Mouse (Mus musculus) kidney, postnatal 25 days (tissue): ENCODE measurements around the gene Alkbh3.

Experiments
- DNase-seq, 2 experiments: peaks; one replicate each; pipeline ENCODE4 v3.0.0; 2021; ENCODE audit warnings: mixed read lengths in 2 of 2

Gene Alkbh3

DNA sequence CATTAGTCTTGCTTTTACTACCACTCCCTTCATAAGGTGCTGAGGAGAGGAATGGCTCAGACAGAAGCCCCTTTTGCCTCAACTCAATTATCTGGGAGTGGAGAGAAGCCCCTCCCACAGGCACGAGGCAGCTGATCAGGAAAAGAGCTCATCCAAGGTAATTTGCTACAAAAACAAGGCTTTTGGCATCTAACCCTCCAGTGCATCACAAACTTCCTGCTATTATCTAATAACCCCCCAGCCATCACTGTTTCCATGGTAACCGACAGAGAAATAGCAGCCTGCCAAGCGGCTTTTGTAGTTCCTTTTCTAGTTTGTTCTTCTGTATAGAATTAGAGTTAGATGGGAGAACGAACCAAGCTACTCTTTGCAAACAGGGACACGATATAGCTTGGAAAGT, 18.3 kb downstream of the Alkbh3 start:
- peak; percentile 73 to 76 for DNase-seq

DNA sequence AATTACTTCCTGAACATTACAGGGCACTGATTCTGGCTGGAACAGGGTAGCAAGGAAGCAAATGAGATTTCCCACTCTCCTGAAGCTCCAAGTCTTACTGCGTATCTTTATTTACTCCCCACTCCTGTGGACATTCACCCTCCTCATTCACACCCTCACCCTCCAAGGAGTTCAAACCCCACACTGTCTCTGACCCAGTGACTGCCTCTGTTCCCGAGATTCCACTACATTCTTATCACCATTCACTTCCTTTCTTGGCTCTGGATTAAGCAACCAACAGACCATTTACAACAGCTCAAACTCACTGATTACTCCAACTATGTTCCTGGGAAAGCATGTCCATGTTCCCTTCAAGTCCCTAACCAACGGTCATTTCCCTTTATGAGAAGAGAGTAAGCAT, 19.3 kb downstream of the Alkbh3 start:
- DNase-seq: no peak

DNA sequence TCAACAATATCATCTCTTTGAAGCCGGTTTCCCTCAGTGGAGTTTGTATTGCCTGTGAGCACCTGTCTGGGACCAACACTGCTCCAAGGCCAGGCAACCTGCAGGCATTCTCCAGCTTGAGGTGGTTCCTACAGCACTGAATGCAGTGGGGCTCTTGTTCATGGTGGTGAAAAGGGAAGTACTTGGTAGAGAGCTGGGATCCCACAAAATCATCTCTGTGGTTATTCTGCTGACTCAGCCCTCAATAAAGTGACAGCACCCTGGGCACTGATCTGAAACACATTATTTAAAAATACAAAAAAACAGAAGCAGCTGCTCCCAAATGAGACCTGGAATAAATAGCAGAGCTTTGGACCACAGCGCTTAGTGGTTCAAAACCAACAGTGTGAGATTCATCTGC, 22.2 kb downstream of the Alkbh3 start:
- no peak for DNase-seq

DNA sequence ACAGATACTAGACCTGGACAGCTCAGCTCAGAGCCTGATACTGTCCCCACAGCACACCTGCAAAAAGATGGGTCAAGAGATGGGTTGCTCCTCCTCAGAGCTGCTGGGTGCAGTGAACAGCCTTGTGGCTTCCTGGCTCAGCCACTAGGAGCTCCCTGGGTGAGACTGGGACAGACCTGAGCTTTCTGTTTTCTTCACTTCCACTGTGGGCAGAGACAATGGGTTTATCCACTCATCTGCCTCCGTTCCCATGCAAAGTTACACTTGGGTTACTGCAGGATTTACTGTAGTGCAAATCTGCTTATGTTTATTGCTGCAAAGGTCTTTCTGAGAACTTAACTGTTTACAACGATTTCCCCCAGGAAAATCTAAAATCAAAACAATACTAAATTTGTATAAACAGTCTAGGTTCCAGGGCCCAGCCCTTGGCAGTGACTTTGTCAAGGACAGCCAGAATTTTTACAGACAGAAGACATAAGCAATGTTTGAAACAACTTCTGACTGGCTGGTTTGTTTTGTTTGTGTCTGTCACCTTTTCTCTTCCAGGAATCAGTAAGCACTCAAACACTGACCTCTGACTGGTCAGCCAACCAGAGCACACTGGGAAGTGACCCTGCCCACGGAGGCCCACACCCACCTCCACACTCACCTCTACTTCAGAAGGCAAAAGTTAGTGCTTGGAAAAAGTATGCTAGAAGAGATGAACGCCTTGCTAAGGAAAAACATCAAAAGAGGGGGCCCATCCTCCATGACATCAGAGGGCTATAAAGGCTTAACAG, 28.0 kb downstream of the Alkbh3 start:
- no peak for DNase-seq

DNA sequence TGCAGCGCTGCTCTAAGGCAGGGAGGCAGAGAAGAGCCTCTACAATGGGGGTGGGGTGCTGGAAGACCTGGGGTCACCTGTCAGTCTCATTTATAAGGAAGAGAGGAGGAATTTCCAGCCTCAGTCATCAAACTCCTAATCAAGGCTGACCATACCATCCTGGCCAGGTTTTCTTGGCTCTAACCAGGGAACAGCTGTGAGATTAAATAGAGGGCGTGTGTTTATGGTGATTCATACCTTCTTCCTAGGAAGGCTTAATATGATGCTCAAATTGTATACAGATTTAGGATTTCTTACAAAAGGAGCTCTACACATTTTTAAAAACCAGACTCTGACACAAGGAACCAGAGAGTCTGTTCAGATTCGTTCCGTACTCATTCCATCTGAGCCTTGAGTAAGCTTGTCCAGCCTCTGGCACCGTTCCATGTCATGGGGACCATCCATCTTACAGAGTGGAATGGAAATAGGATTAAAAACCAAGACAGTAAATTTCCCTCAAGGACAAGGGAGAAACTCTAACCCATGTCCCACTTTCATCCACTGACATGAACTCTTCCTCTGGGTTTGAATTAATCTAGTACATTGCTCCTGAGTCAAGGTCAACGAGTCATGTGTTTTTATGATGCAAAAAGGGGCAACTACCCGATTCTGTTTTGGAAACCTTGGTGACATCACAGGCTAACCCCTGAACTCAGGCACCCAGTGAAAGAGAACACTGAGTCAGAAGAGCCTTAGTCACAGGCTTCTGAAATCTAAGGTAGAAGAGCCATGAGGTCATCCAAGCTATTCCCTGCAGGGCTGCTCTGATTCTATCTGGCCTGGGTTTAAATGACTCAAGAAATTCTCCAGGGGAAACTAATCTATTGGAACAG, 31.1 kb downstream of the Alkbh3 start:
- no peak for DNase-seq

DNA sequence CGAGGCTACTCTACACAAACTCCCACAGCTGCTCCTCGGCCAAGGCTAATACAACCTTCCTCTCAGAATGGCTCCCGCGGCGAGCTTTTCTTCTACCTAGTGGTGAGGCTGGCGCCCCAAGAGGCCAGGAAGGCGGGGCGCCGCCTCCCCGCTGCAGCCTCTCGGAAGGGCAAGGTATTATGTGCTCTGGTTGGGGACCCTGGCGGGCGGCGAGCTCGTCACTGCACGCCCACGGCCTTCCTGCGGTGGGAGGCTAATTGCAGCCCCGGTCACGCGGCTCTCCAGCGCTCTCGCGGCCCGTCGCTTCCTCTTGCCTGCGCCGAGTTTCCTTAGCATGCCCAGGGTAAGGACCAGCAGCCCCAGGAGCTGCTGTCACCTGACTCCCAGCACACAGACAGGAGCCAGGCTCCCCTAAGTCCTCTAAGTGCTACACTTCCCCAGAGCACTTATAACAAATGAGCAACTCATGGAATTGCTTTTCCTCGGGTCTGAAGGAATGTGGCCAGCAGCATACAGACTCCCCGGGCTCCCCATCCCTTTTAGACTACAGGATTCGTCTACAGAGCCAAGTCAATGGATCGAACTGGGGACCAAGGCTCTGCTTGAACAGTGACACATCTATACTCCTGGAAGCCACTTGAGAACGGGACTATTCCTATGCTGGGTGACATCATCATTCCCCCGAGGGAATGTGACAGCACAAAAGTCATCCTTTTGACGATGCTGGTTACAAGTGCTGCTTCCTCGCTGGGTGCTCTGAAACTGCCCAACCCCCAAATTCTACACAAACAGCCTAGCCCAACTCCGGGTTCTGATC, 34.0 kb downstream of the Alkbh3 start:
- peak; percentile 63 to 81 for DNase-seq

DNA sequence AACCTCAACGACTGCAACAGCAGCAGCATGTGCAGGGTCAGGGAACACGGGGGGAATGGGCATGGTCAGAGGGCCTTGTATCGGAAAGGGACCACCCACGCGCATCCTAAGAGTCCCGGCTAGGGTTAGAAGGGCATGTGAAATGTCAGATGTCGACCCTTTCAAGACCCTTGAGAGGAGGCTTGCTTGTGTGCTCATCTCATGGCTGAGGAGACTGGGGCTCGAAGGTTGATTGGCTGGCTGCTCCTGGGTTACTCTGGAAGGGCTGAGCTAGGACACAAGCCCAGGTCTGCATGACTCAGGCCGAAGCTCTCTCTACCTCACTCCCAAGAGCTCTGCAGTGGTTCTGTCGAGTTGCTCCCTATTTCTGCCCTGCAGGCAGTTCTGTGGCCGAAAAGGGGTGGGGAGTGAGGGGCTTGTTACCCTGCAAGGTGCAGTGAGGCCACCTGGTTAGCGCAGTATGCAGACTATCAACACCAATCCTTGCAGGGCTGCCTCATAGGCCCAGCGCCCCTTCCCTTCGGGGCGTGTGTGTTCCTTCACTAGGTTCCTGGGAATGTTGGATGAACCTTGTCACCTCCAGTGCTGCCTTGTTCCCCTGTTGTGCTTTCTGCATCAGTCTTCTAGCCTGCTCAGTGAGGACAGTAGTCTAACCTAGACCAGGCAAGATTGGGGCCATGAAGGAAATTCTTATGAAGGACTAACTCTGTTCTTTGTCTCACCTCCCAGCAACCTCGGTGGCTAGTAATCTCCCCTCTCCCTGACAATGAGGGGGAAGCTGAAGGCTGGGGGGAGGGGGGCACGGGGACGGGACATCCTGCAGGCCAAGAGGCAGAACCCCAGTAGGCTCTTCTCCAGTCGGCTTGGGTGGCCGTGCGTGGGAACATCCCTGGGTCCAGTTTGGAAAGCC, 34.8 kb downstream of the Alkbh3 start:
- DNase-seq: no peak

DNA sequence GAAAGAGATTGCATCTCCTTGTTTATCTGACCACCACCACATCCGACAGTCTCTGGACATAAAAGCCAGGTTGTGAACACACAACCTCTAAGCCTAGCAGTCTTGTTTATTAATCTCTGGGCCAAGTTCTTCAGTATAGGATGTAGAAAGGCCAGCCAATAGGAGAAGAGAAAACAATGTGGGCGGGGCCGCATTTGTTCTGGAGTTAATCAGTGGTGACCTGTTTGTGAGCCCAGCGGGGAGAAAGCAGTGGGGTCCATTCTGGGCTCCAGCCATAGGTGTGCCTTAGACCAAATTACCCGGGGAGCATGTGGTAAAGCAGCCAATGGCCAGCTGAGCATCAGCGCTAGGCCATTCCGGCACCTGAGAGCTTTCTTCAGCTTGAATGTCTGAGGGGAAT, 35.6 kb downstream of the Alkbh3 start:
- no peak for DNase-seq

DNA sequence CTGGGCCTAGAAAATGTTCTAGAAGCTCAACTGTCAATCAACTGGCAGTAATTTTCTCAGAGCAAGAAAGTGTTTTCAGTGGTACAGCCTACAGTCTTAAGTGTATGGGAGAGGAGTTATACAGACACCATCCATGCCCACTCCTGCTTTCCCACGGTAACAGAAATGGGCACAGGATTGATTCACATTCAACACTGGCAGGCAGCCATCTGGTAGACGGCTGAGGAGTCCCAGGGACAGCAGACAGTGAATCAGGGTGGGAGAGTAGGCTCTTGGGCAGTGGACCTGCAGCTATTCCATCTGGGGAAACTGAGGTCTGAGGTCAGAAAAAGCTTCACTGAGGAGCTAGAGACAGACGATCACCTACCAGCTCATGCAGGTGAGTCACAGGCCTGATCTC, 39.0 kb downstream of the Alkbh3 start:
- no peak for DNase-seq

DNA sequence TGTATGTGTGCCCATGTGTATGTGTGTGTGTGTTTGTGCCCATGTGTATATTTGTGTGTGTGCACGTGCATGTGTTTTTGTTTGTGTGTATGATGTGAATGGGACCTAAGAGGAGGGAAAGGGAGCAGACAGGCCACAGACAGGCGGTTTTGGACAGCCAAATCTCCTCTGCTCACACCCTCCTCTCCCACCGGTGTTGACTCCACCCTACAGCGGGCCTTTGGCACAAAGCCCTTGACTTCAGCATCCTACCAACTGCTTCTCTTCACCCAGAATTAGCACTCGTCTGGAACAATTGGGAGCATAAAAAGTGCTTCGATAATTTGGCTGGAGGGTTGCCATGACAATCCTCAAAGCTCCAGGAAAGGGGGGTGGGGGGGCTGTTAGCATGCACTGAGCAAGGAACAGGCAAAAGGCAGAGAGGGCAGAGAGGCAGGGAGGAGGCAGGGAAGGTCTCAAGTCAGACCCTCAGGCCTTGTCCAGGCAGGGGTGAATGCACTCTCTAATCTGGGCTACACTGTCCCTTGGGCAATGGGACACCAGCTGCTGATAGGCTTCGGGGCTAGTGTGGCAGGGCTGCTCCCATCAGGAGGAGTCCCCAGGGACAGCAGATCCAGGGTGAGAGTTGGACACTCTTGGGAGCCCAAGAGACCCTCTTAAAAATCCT, 46.0 kb downstream of the Alkbh3 start:
- no peak for DNase-seq

DNA sequence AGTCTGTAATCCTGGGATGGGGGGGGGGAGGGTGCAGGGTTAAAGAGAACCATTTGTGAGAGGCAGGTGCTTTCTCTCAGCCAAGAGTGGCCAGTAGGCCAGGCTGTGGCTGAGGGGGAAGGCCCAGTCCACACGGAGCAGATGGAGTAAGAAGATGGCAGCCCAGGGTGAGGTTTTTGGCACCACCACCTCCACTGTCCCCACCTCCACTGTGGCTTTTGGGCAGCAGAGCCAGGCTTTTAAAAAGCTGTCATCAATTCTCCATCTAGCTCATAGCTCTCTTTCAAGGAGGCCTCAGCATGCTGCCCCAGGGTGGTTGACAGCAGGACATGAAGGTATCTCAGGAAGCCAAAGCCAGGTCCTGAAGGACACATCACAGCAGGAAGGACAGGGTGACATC, 46.8 kb downstream of the Alkbh3 start:
- no peak for DNase-seq

DNA sequence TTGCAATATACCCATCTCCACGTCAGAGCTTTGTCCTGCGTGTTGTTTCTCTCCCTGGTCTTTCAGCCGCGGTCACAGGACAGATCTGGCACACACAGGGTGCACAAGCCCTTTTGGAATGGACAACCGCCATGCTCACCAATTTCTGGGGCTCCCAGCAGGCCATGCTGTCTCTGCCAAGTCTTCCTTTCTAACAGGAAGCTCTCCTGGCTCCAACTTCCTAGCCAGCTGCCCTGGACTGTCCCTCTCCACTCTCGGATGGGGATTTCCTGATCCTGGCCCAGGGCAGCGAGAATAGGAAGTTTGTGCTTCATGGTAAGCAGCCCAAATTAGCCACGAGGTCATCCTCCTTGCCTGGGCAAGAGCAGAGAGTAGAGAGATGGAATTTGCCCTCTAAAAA, 48.9 kb downstream of the Alkbh3 start:
- peak; percentile 60 to 82 for DNase-seq

DNA sequence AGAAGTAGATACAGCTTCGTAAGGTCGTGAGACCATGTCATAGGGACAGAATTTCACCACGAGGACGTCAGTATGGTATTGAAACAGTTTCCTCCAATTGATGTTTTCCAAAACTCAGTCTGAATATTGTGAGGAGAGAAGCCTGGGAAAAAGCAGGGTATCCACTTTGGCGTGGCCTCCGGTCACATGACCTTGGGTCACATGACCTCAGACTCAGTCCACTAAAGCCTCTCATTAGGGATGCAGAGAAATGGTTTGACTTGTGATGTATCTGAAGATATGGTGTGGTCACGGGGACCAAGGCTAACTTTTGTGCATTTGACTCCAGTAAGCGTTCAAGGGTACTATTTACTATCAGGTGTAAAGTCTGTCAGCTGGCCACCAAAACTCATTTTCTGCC, 51.3 kb downstream of the Alkbh3 start:
- DNase-seq: no peak

DNA sequence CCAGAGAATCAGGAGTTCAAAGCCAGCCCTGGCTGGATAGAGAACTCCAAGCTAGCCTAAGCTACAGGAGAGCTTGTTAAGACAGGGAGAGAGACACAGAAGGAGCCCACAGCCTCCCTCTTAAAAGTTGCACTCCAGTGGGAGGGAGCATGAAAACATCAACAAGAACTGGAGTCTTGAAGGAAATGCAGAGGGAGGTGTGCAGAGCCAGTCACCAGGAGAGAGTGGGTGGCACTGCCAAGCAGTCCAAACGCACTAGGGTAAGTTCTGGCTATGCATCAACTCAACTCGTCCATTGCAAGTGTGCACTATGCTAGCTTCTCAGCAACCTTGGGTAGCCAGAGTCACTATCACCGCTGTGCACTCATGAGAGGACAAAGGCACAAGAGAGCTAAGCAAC, 52.4 kb downstream of the Alkbh3 start:
- DNase-seq: no peak

DNA sequence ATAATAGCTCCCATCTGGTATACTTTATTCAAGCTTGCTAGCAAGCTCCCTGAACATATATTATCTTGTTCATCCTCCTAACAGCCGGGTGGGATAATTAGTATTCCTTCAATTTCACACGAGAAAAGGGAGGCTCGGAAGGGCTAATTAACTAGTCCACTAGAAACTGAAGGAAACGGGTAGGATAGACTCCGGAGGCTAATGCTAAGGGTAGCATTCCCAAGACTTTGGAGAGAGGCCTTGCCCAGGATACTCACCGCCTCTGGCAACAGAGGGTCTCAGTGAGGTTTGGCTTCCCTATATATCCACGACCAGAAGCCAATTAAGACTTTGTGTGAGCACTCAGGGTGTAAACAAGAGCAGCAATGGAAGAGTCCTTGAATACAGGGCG, 52.8 kb downstream of the Alkbh3 start:
- no peak for DNase-seq

DNA sequence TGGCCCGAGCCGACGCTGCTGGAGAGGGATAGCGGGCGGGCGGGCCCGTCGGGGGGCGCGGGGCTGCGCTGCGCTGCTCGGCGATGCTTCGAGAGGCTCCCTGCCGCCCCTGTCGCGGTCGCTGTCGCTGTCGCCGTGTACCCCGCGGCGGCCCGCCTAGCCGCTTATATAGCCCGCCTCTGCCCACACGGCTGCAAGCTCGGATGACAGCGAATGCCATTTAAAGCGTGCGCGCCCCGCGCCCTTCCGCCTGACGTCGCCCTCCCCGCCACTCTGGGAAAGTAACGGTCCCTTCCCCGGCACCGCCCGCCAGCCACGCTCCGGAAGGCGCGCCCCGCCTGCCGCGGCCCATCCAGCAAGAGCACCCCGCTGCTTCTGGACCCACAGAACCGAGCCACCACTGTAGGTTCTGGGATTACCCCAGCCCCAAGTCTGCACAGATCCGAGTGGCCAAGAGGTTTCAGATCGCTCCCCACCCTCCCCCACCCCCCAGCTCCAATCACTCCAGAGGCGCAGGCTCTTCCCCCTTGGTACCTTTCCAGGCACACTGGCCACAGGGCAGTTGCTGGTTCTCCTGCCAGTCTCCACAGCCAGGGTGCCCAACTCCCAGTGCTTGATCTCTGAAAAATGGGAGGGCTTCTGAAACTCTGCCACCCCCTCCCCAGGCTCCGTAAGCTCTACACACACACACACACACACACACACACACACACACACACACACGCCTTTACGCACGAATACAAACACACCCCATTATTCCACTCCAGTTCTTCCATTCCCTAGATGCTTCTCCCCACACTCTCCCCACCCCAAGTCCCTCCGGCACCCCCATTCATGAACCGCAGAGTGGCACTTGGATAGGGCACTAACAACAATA, 53.5 kb downstream of the Alkbh3 start, which contains the start of gene Gm13889:
Gm13889 (minus strand) TSS at position 294 of the 877 bp plus-strand sequence.
- DNase-seq: peak; percentile 81 to 91

DNA sequence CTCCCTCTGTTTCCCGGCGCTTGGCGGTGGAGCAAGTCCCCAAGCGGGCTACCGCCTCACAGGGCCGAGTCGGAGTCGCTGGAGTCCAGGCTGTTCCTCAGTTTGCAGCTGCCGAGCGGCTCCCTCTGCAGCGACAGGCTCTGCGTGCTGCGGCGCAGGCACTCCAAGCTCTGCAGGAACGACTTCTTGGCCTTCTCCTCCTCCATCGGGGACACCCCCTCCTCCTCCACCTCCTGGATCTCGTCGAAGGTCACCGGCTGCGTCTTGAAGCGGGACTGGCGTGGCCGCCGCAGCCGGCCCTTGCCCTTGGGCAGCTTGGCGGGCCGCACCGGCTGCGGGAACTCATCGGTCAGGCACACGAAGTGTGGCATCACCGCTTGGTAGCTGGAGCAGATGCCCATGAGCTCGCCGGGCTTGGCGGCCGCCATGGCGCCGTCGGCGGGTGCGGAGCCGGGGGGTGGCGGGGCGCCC, 54.2 kb downstream of the Alkbh3 start:
- peak; percentile 40 to 62 for DNase-seq

DNA sequence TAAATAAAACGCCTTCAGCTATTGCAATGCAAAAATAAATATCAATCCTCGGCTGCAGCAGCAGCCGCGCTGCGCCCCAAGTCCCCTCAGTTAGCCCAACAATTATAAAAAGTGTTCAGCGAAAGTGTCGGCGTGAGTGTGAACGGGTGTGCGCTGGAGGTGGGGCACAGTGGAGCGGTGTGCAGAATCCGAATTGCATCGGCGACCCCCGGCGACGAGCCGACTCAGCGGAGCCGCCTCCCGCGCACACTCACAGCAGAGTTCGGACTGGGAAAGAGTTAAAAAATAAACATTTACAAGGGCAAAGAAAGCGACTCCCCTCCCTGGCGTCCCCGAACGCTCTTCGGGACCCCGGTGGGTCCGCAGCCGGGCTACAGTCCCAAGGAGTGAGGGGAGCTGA, 54.7 kb downstream of the Alkbh3 start:
- DNase-seq: no peak

DNA sequence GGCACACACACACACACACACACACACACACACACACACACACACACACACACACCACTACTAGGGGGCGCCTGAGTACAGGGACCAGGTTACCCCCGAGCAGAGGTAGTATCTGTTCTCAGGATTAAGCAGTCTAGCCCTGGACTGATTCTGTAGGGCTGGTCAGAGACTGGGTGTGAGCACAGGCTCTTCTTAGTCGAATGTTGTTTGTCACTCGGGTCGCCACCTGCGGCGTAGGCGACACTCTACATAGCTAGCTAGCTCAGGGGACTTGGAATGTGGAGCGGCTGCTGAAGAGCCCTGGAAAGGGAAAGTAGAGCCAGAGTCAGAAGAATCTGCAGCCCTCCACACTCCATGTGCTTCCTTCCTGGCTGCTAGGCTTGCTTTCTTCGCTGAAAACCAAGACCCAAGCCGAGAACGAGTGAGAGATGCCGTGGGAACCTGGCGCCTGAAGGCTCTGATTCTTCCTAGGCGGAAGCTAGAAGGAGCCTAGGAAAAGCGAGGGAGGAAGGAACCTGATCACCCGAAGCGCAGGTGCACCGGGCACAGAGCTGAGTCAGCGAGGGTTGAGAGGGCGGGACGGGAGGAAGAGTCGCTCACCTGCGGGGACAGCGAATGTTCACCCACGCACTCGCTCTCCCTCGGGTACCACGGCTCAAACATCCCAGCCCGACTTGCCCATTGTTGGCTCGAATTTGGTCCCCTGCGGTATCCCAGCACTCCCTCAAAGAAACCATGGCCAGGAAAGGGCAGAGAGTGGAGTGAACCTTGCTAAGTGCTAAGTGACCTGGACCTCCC, 55.6 kb downstream of the Alkbh3 start:
- DNase-seq: peak in 1 of 2 experiments; percentile 35
